Mouse (Mus musculus) midbrain, embryonic 10.5 days (tissue): ENCODE data around the gene Dlg3. TPM values are rescaled to one million over a fixed set of nuclear protein-coding genes. Genes with fewer than 3 reads are reported as not detected.
A peak's percentile ranks its signal among the peaks of the same experiment; 100 is the strongest.

Source experiments
- DNase-seq: peaks from one replicate; pipeline ENCODE4 v3.0.0-alpha.2; 2017; ENCODE audit warnings: low spot score
- H3K27ac ChIP-seq: fragments of 300-500 bp; sonication (generic); replicated peaks from 2 replicates; pipeline ENCODE4 v1.5.1; 2016; ENCODE audit warnings: mild to moderate bottlenecking
- H3K27me3 ChIP-seq: fragments of 300-500 bp; sonication (generic); 2 replicates; pipeline ENCODE4 v1.6.1; 2016; ENCODE audit warnings: low read depth, mild to moderate bottlenecking; ENCODE audit not compliant: poor library complexity, severe bottlenecking
- H3K36me3 ChIP-seq: fragments of 300-500 bp; sonication (generic); 2 replicates; pipeline ENCODE4 v1.6.1; 2016; ENCODE audit warnings: mild to moderate bottlenecking, moderate library complexity
- H3K4me1 ChIP-seq: fragments of 300-500 bp; sonication (generic); 2 replicates; pipeline ENCODE4 v1.6.1; 2016
- H3K4me3 ChIP-seq: fragments of 300-500 bp; sonication (generic); 2 replicates; pipeline ENCODE4 v1.5.1; 2016; ENCODE audit warnings: mild to moderate bottlenecking, moderate library complexity
- H3K9me3 ChIP-seq: fragments of 300-500 bp; sonication (generic); replicated peaks from 2 replicates; pipeline ENCODE4 v1.6.1; 2016; ENCODE audit warnings: mild to moderate bottlenecking
- WGBS: fragments of 180-500 bp; shearing (Covaris S2); methylation state at CpG from one replicate; pipeline ENCODE4 v1.1.7; 2016; 5-methylcytosine and 5-hydroxymethylcytosine counted together
- polyA plus RNA-seq: library from polyadenylated mRNA; unstranded; fragments of >200 nt; fragmentation: Nextera tagmentation; extraction: Ambion mirVana; gene quantifications from 2 replicates; pipeline ENCODE4 v1.2.1, GENCODE M21; 2016

The Dlg3 gene
- 13.8 and 14.9 TPM in 2 replicates for polyA plus RNA-seq

DNA sequence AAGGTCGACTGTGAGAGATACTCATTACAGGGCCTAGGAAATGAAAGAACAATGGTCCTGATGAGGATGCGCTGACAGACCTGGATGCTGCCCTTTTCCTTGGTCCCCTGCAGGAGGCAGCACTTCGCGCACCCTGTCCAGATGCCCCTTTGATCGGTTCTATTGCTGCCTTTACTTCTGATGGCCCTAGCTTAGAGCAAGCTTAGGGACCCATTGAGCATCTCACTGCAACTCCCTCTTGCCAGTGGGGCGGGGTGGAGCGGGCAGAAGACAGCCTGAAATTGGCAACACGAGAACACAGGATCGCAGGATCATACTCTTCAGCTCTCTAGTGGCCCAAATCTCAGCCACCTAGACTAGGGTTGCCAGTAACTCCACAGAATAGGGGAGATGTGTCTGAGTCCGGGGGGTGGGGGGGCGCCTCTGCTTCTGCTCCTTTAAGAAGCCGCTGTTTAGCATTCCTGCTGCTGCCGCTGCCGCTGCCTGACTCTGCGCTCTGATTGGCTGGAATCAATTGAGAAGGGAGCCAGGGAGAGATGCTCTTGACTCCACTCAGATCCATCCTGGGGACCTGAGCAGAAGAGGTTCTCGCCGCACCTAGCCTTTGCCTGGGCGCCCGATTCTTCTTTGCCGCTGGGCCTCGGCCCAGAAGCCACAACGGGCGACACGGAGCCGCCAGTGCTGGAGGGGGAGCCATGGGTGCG lies at the start of gene Dlg3:
Dlg3 (plus strand) TSS at position 542 of the 704 bp plus-strand sequence.
- Histone ChIP-seq H3K4me1 (peaks cover 11% of the 10 kb centered on the region), H3K27ac (peak within 1 kb of the TSS; percentile 71), H3K36me3 (no peaks in the 10 kb centered on the region), H3K9me3 (no peaks in the 10 kb centered on the region), H3K27me3 (peaks cover 54% of the 10 kb centered on the region), H3K4me3 (peak within 1 kb of the TSS; percentile 68)
- WGBS: 17% methylated on average over 26 of the region's 26 CpGs
- DNase-seq: peak; percentile 64

DNA sequence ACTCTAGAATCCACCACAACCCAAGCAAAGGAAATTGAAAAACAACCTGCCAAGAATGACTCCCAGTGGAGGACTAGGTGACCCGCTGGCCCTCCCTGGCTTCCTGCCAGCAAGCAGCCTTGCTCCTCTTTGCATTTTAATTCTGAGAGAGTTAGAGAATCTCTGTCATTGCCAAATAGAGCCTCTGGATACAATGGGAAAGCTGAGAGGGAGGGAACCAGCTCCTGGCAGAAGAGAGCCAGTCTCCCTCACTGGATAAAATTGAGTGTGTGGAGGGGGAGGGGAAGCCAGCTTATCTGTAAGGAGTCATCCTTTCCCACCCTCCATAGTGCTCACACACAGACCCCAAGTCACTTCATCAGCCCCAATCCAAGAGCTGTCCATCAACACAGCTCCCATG lies 38.6 kb upstream of the Dlg3 start:
- peak overlapping the region; percentile 85 for H3K27ac ChIP-seq

DNA sequence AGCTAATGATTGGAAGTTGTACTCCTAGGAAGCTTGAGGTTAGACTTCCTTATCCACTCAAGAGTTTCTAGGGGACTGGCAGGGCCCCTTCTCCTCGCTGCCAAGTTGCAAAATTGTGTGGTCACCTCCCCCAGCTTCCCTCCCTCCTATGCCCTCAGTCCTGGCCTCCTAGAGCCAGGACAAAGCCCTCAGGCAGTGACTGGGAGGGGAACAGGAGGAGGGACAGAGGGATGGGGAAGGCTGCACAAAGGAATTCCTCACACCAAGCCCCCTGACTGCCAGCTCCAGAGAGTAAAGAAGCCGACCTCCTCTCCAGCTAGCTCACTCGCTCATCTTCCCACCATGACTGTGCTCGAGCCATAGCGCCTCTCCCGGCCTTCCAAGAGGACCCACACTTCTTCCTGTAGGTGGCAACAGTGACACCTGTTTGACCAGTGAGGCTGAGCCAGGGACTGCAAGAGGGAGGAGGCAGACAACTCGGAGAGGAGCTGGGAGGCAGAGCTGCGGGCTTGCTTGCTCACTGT lies 37.8 kb upstream of the Dlg3 start, which contains the start of gene Gdpd2:
Gdpd2 (plus strand) TSS at position 209 of the 524 bp plus-strand sequence.
- 25% methylated on average over 8 of the region's 8 CpGs for WGBS
- H3K4me3 ChIP-seq: peak within 1 kb of the TSS; percentile 52
- peak within 1 kb of the TSS; percentile 85 for H3K27ac ChIP-seq
- H3K27me3 ChIP-seq: peaks cover 92% of the 10 kb centered on the region
- no peaks in the 10 kb centered on the region for H3K9me3 ChIP-seq
- DNase-seq: peak; percentile 67
- H3K36me3 ChIP-seq: peaks cover 36% of the 10 kb centered on the region
- H3K4me1 ChIP-seq: peaks cover 39% of the 10 kb centered on the region

More for the DNA sequence above, 38.6 kb upstream of the Dlg3 start:
- DNase-seq: peak; percentile 19
- peaks cover 43% of the 10 kb centered on the region for H3K36me3 ChIP-seq
- WGBS: 50% methylated on average over 1 of the region's 1 CpGs
- 0 out of 2 replicates have a peak overlapping the region, but pooled peaks have one; percentile 52 for H3K4me3 ChIP-seq
- peaks cover 92% of the 10 kb centered on the region for H3K27me3 ChIP-seq
- no peaks in the 10 kb centered on the region for H3K9me3 ChIP-seq
- peaks cover 39% of the 10 kb centered on the region for H3K4me1 ChIP-seq

DNA sequence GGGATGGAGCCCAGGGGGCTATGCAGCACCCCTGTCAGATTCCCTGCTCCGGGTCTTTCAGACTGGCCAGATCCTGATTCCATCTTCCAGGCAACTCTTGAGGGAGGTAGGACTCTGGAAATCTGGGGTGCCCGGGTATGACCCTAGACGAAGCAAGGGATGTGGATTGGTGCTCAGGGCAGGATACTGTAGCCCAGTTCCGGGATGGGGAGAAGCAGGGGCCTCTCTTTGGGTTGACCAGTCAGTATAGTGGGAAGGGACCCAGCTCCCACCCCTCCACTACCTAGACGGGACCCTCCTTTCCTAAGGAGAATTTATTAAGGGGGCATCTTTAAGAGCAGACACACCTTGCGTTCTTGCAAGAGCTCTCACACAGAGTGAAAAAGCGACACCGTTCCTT lies 37.3 kb upstream of the Dlg3 start:
- peak overlapping the region; percentile 52 for H3K4me3 ChIP-seq
- no peaks in the 10 kb centered on the region for H3K9me3 ChIP-seq
- peaks cover 89% of the 10 kb centered on the region for H3K27me3 ChIP-seq
- H3K36me3 ChIP-seq: peaks cover 31% of the 10 kb centered on the region
- H3K27ac ChIP-seq: peak overlapping the region; percentile 85
- H3K4me1 ChIP-seq: peaks cover 39% of the 10 kb centered on the region
- no peak for DNase-seq
- WGBS: 35% methylated on average over 8 of the region's 8 CpGs

DNA sequence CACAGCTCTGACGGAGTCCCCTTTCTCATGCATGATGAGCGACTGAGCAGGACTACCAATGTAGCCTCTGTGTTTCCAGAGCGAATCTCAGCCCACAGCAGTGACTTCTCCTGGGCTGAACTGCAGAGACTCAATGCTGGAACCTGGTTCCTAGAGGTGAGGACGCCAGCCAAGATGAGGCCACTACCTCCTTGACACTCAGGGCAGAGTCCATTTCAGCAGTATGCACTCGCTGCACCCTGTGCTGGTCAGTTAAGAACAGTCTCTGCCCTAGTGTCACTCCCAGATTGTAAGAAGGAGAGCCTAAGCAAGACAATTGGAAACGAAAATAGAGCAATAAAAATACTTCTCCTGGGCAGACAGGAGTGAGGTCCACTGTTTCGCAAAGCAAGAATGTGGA lies 33.2 kb upstream of the Dlg3 start:
- WGBS: 77% methylated on average over 7 of the region's 7 CpGs
- Histone ChIP-seq H3K4me1 (peaks cover 27% of the 10 kb centered on the region), H3K27ac (no peak overlapping the region), H3K4me3 (no peak overlapping the region), H3K27me3 (peaks cover 96% of the 10 kb centered on the region), H3K36me3 (0 out of 2 replicates have a peak, but pooled peaks cover 7% of the 10 kb centered on the region), H3K9me3 (no peaks in the 10 kb centered on the region)
- DNase-seq: no peak

DNA sequence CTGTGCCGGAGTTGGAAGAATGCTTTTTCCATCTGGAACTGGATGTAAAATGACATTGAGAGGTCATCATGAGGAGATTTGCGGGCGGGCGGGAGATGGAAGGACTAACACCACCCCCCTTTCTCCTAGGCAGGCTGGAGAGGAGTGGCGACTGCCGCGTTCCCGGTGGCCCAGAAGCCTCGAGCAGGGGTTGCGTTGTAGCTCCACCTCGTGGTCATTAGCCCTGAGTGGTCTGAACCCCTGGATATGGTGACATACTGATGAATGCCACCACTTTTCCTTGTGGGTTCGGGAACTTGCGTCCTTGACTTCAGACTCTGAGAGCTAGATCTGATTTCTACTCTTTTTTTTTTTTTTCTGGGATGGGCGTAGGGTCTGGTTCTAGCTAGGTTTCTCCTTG lies 28.6 kb upstream of the Dlg3 start:
- no peaks in the 10 kb centered on the region for H3K9me3 ChIP-seq
- DNase-seq: peak; percentile 52
- no peaks in the 10 kb centered on the region for H3K36me3 ChIP-seq
- H3K27me3 ChIP-seq: peaks cover 79% of the 10 kb centered on the region
- peaks cover 7% of the 10 kb centered on the region for H3K4me1 ChIP-seq
- 22% methylated on average over 14 of the region's 14 CpGs for WGBS
- H3K27ac ChIP-seq: no peak overlapping the region
- peak overlapping the region; percentile 37; the same call in 1 of the 2 replicates for H3K4me3 ChIP-seq

DNA sequence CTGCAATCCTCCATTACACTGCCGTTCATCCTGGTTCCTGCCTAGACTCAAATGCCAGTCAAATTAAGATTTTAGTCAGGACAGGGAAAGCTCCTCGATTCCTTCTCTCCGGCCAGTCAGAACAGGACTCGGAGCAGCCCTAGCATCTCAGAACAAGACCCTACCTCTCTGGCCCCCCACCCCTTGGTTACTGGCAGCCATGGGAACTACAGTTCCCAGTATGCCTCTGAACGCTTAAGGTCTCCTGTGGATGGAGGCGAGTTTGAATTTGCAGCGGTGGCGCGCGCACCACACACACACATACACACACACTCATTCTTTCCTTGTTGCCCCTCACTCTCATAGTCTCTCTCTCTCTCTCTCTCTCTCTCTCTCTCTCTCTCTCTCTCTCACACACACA lies 28.1 kb upstream of the Dlg3 start:
- Histone ChIP-seq H3K4me3 (peak overlapping the region; percentile 37), H3K4me1 (peaks cover 7% of the 10 kb centered on the region), H3K9me3 (no peaks in the 10 kb centered on the region), H3K27me3 (peaks cover 74% of the 10 kb centered on the region), H3K36me3 (no peaks in the 10 kb centered on the region), H3K27ac (no peak overlapping the region)
- DNase-seq: peak; percentile 16
- 31% methylated on average over 10 of the region's 10 CpGs for WGBS

DNA sequence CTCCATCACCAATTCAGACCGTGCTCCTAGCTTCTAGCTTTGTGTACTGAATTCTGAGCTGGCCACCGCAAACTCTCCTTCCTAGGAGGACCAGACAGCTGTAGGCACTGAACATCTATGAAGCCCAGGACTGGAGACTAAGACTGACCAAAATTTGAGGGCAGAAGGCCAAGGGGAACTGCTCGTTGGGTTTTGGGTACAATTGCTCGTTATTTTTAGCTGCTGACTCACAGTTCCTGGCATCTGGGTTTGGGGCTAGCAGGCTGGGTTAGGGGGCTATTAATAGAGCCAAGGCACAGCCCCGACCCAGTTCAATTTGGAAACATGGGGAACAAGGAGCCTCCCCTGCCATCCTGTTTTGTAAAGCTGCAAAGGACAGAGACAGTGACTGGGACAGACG lies 26.7 kb upstream of the Dlg3 start:
- no peaks in the 10 kb centered on the region for H3K9me3 ChIP-seq
- no peak overlapping the region for H3K27ac ChIP-seq
- H3K36me3 ChIP-seq: no peaks in the 10 kb centered on the region
- no peak for DNase-seq
- H3K4me1 ChIP-seq: peaks cover 7% of the 10 kb centered on the region
- 75% methylated on average over 6 of the region's 6 CpGs for WGBS
- no peak overlapping the region for H3K4me3 ChIP-seq
- peaks cover 64% of the 10 kb centered on the region for H3K27me3 ChIP-seq

DNA sequence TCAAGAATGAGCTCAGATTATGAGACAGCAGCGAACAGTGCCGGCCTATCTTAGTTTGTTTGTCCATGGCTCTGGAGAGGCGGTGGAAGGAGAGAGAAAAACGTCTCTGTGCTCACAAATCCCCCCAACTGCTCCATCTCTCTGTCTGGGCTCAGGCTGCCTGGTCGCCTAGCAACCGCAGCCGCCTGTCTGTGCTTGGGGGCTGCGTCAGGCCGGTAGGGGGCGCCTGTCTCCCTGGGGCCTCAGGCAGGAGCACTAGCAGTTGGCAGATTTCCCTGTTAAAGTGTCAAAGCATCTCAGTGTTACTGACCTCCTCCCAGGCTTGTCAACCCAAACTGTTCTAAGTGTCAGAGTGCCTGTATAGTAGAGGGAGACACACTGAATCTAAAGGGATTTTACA lies 25.6 kb upstream of the Dlg3 start:
- H3K9me3 ChIP-seq: no peaks in the 10 kb centered on the region
- no peak overlapping the region for H3K27ac ChIP-seq
- H3K4me1 ChIP-seq: peaks cover 7% of the 10 kb centered on the region
- no peak overlapping the region for H3K4me3 ChIP-seq
- no peaks in the 10 kb centered on the region for H3K36me3 ChIP-seq
- 11% methylated on average over 10 of the region's 10 CpGs for WGBS
- peak; percentile 75 for DNase-seq
- H3K27me3 ChIP-seq: peaks cover 53% of the 10 kb centered on the region

DNA sequence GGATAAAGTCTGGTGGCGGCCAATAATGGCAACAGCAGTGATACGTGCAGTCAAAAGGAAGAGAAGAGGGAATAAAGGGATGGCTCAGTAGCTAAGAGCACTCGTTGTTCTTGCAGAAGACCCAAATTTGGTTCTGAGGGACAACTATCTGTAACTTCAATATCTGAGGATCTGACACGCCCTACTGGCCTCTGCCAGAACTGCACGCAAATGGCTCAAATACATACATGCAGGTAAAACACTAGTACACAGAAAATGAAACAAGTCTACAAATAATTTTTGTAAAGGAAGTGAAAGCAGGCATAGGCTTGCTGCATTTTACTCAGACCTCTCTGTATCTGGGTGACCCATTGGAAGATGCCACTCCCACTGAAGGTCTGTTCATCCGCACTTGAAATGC lies 1.7 kb upstream of the Dlg3 start:
- H3K4me3 ChIP-seq: no peak overlapping the region
- no peak for DNase-seq
- H3K9me3 ChIP-seq: no peaks in the 10 kb centered on the region
- H3K27me3 ChIP-seq: peaks cover 41% of the 10 kb centered on the region
- H3K36me3 ChIP-seq: no peaks in the 10 kb centered on the region
- 86% methylated on average over 6 of the region's 6 CpGs for WGBS
- H3K4me1 ChIP-seq: peaks cover 11% of the 10 kb centered on the region
- H3K27ac ChIP-seq: no peak overlapping the region

DNA sequence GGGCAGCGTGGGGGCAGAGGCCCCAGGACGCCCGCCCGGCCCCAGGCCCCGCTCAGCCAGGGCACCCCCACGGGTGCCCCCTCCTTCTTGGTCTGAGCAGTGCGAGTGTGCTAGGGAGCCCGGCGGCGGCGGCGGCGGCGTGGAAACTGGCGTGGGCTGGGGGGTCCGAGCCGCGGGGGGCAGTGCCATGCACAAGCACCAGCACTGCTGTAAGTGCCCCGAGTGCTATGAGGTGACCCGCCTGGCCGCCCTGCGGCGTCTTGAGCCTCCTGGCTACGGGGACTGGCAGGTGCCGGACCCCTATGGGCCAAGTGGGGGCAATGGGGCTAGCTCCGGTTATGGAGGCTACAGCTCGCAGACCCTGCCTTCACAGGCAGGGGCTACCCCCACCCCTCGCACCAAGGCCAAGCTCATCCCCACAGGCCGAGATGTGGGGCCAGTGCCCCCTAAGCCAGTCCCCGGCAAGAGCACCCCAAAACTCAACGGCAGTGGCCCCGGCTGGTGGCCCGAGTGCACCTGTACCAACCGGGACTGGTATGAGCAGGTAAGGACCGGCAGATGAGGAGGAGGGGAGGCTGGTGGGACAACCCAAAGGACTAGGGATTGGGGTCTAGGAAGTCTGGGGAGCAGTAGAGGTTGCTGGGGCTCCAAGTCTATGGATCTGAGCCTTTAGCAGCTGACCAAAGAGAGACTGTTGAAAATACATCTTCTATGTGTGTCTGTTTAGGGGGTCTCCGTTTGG lies 534 bp downstream of the Dlg3 start:
- Histone ChIP-seq H3K36me3 (no peaks in the 10 kb centered on the region), H3K27me3 (peaks cover 61% of the 10 kb centered on the region), H3K9me3 (no peaks in the 10 kb centered on the region), H3K27ac (peak overlapping the region; percentile 71), H3K4me1 (peaks cover 11% of the 10 kb centered on the region), H3K4me3 (peak overlapping the region; percentile 68)
- DNase-seq: no peak
- 38% methylated on average over 24 of the region's 36 CpGs for WGBS

DNA sequence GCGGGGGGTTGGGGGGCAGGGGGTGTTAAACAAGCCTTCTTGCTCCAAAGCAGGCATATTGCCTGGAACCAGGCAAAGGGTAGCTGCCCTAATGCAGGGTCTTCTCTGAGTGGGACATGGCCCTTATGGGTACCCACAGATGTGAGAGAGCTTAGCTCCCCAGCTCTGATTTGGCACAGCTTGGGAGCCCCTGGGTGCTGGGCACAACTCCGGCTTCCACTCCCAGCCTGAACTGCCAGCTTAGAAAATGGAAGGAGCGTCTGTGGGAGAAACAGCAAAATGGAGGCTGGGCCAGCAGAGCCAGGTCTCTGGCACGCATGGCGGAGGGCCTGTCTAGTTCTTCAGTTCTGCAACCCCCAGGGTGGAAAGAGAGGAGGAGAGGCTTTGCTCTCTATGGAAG lies 1.8 kb downstream of the Dlg3 start:
- no peaks in the 10 kb centered on the region for H3K36me3 ChIP-seq
- H3K4me3 ChIP-seq: no peak overlapping the region
- H3K9me3 ChIP-seq: no peaks in the 10 kb centered on the region
- H3K4me1 ChIP-seq: peaks cover 11% of the 10 kb centered on the region
- WGBS: 77% methylated on average over 5 of the region's 5 CpGs
- DNase-seq: no peak
- no peak overlapping the region for H3K27ac ChIP-seq
- peaks cover 64% of the 10 kb centered on the region for H3K27me3 ChIP-seq
